Mouse (Mus musculus) heart, postnatal 0 days (tissue): ENCODE measurements around the gene Kcne3.

Experiments used
- CTCF ChIP-seq: IDR thresholded peaks from 2 replicates; pipeline ENCODE4 v1.5.1; 2016; ENCODE audit warnings: antibody characterized with exemption, control low read depth, low read depth
- EP300 ChIP-seq: IDR thresholded peaks from 2 replicates; pipeline ENCODE4 v1.6.1; 2016; ENCODE audit warnings: antibody characterized with exemption, low read depth

- TF ChIP-seq CTCF, result no peak
- no peak for TF ChIP-seq EP300
These were observed 38.9 kb downstream of the Kcne3 start for GRCm38 (mm10) chr7:100215116-100215732.
